Mouse (Mus musculus) midbrain, postnatal 0 days (tissue): ENCODE measurements at regions not wholly inside any gene's neighbourhood (a gene's known extent, or its start where the extent isn't known, plus 50 kb on each side); places are given as distances from the start of the nearest gene placed in this dataset.
A peak's percentile ranks its signal among the peaks of the same experiment; 100 is the strongest.

ENCODE experiments used
- ATAC-seq: fragments of 200-750 bp; cut with Nextera tagmentation; 2 replicates; pipeline ENCODE4 v1.8.0; 2017; ENCODE audit warnings: moderate number of reproducible peaks, mild to moderate bottlenecking, moderate TSS enrichment, moderate library complexity; ENCODE audit not compliant: low FRiP score
- DNase-seq: peaks from one replicate; pipeline ENCODE4 v3.0.0-alpha.2; 2015; ENCODE audit warnings: low spot score
- H3K27ac ChIP-seq: fragments of 300-500 bp; sonication (generic); 2 replicates; pipeline ENCODE4 v1.5.1; 2014; ENCODE audit warnings: low read depth, mild to moderate bottlenecking, low read length, mixed read lengths
- H3K27me3 ChIP-seq: fragments of 300-500 bp; sonication (generic); 2 replicates; pipeline ENCODE4 v1.6.1; 2014; ENCODE audit warnings: low read length, control low read depth, mixed read lengths; ENCODE audit not compliant: insufficient read depth
- H3K36me3 ChIP-seq: fragments of 300-500 bp; sonication (generic); 2 replicates; pipeline ENCODE4 v1.6.1; 2014; ENCODE audit warnings: low read length, control low read depth, mixed read lengths; ENCODE audit not compliant: insufficient read depth
- H3K4me1 ChIP-seq: fragments of 300-500 bp; sonication (generic); 2 replicates; pipeline ENCODE4 v1.6.1; 2014; ENCODE audit warnings: mild to moderate bottlenecking, control low read depth, antibody characterized with exemption, low read length, mixed read lengths; ENCODE audit not compliant: insufficient read depth
- H3K4me2 ChIP-seq: fragments of 300-500 bp; sonication (generic); 2 replicates; pipeline ENCODE4 v1.6.1; 2014; ENCODE audit warnings: low read depth, mild to moderate bottlenecking, low read length, mixed read lengths; ENCODE audit not compliant: poor library complexity, severe bottlenecking
- H3K4me3 ChIP-seq: fragments of 300-500 bp; sonication (generic); 2 replicates; pipeline ENCODE4 v1.5.1; 2014; ENCODE audit warnings: low read depth, mild to moderate bottlenecking, low read length, moderate library complexity
- H3K9ac ChIP-seq: fragments of 300-500 bp; sonication (generic); replicated peaks from 2 replicates; pipeline ENCODE4 v1.6.1; 2014; ENCODE audit warnings: mild to moderate bottlenecking, low read length, moderate library complexity, mixed read lengths; ENCODE audit not compliant: poor library complexity, severe bottlenecking
- H3K9me3 ChIP-seq: fragments of 300-500 bp; sonication (generic); 2 replicates; pipeline ENCODE4 v1.6.1; 2016; ENCODE audit warnings: low read length, control low read depth
- CTCF ChIP-seq: IDR thresholded peaks from 2 replicates; pipeline ENCODE4 v1.5.1; 2016; ENCODE audit warnings: antibody characterized with exemption, mild to moderate bottlenecking
- WGBS: fragments of 180-500 bp; shearing (Covaris S2); extraction: QIAGEN DNeasy Blood & Tissue Kit; methylation state at CpG from one replicate; pipeline ENCODE4 v1.1.7; 2014; 5-methylcytosine and 5-hydroxymethylcytosine counted together

GRCm38 (mm10) chr12:95994963-95995362 lies 302.9 kb downstream of the Flrt2 start:
- WGBS: 66% methylated on average over 2 of the region's 2 CpGs
- H3K4me3 ChIP-seq: no peak overlapping the region
- H3K4me2 ChIP-seq: no peak overlapping the region
- no peak for DNase-seq
- H3K4me1 ChIP-seq: no peaks in the 10 kb centered on the region
- H3K9ac ChIP-seq: no peak overlapping the region
- no peak for TF ChIP-seq CTCF
- H3K9me3 ChIP-seq: no peaks in the 10 kb centered on the region
- no peak for ATAC-seq
- no peaks in the 10 kb centered on the region for H3K36me3 ChIP-seq
- H3K27ac ChIP-seq: no peak overlapping the region
- H3K27me3 ChIP-seq: no peaks in the 10 kb centered on the region

GRCm38 (mm10) chr12:96030180-96030579 lies 338.2 kb downstream of the Flrt2 start:
- H3K36me3 ChIP-seq: no peaks in the 10 kb centered on the region
- no peak overlapping the region for H3K4me2 ChIP-seq
- DNase-seq: no peak
- H3K4me1 ChIP-seq: no peaks in the 10 kb centered on the region
- no peak for TF ChIP-seq CTCF
- no peaks in the 10 kb centered on the region for H3K27me3 ChIP-seq
- no peak overlapping the region for H3K27ac ChIP-seq
- ATAC-seq: no peak
- no peak overlapping the region for H3K9ac ChIP-seq
- H3K9me3 ChIP-seq: no peaks in the 10 kb centered on the region
- H3K4me3 ChIP-seq: no peak overlapping the region
- 43% methylated on average over 1 of the region's 1 CpGs for WGBS

GRCm38 (mm10) chr12:96075365-96075764 lies 383.3 kb downstream of the Flrt2 start:
- no peak for ATAC-seq

GRCm38 (mm10) chr12:96090995-96091394 lies 399.0 kb downstream of the Flrt2 start:
- ATAC-seq (no peak), DNase-seq (no peak)
- WGBS: 96% methylated on average over 2 of the region's 2 CpGs
- H3K27ac ChIP-seq: no peak overlapping the region
- H3K9me3 ChIP-seq: no peaks in the 10 kb centered on the region
- H3K4me1 ChIP-seq: no peaks in the 10 kb centered on the region
- H3K36me3 ChIP-seq: no peaks in the 10 kb centered on the region
- H3K27me3 ChIP-seq: no peaks in the 10 kb centered on the region
- no peak overlapping the region for H3K9ac ChIP-seq
- TF ChIP-seq CTCF: peak; percentile 26
- no peak overlapping the region for H3K4me2 ChIP-seq
- H3K4me3 ChIP-seq: no peak overlapping the region

More at GRCm38 (mm10) chr12:96075365-96075764, 383.3 kb downstream of the Flrt2 start:
- WGBS: 81% methylated on average over 4 of the region's 4 CpGs
- H3K4me2 ChIP-seq: no peak overlapping the region
- no peaks in the 10 kb centered on the region for H3K9me3 ChIP-seq
- no peaks in the 10 kb centered on the region for H3K4me1 ChIP-seq
- H3K36me3 ChIP-seq: no peaks in the 10 kb centered on the region
- H3K27ac ChIP-seq: no peak overlapping the region
- TF ChIP-seq CTCF: no peak
- H3K4me3 ChIP-seq: no peak overlapping the region
- H3K27me3 ChIP-seq: no peaks in the 10 kb centered on the region
- peak; percentile 7 for DNase-seq
- no peak overlapping the region for H3K9ac ChIP-seq

- Histone ChIP-seq H3K9me3 (no peaks in the 10 kb centered on the region), H3K27me3 (no peaks in the 10 kb centered on the region), H3K27ac (no peak overlapping the region), H3K4me1 (no peaks in the 10 kb centered on the region), H3K4me2 (no peak overlapping the region), H3K36me3 (no peaks in the 10 kb centered on the region), H3K4me3 (no peak overlapping the region), H3K9ac (no peak overlapping the region)
- no peak for TF ChIP-seq CTCF
- no peak for ATAC-seq
- WGBS: 85% methylated on average over 1 of the region's 1 CpGs
- DNase-seq: no peak
Measured at GRCm38 (mm10) chr12:96106254-96106653, 414.2 kb downstream of the Flrt2 start.

GRCm38 (mm10) chr12:96114727-96115379 lies 422.8 kb downstream of the Flrt2 start:
- ATAC-seq (no peak; the same call in 1 of the 2 replicates), DNase-seq (peak; percentile 14)
- H3K36me3 ChIP-seq: no peaks in the 10 kb centered on the region
- H3K27me3 ChIP-seq: no peaks in the 10 kb centered on the region
- TF ChIP-seq CTCF: no peak
- H3K9ac ChIP-seq: no peak overlapping the region
- H3K9me3 ChIP-seq: no peaks in the 10 kb centered on the region
- H3K4me1 ChIP-seq: no peaks in the 10 kb centered on the region
- no peak overlapping the region for H3K4me2 ChIP-seq
- WGBS: 31% methylated on average over 3 of the region's 3 CpGs
- H3K27ac ChIP-seq: no peak overlapping the region
- no peak overlapping the region for H3K4me3 ChIP-seq
